Mouse (Mus musculus) cortical plate, adult 2 months (tissue): ENCODE results near the gene Acsl3.

Experiments used
- CTCF ChIP-seq: fragments of 200-500 bp; IDR thresholded peaks from 2 replicates; pipeline ENCODE4 v1.5.1; 2011; ENCODE audit warnings: mild to moderate bottlenecking, control low read depth, low read length; ENCODE audit not compliant: insufficient read depth; ENCODE audit errors: extremely low read depth
- POLR2A ChIP-seq: fragments of 200-500 bp; IDR thresholded peaks from 2 replicates; pipeline ENCODE4 v1.6.1; 2011; ENCODE audit warnings: mild to moderate bottlenecking, low read length, control low read depth; ENCODE audit not compliant: insufficient read depth; ENCODE audit errors: extremely low read depth

- TF ChIP-seq CTCF (no peak), POLR2A (no peak)
Measured at GRCm38 (mm10) chr1:78656472-78656871, 1.2 kb upstream of the Acsl3 start.
